Mouse (Mus musculus) forebrain, embryonic 11.5 days (tissue): ENCODE data around the gene Il5. TPM values are rescaled to one million over a fixed set of nuclear protein-coding genes. Genes with fewer than 3 reads are reported as not detected.
A peak's percentile ranks its signal among the peaks of the same experiment; 100 is the strongest.

ENCODE experiments used
- ATAC-seq: fragments of 200-750 bp; cut with Nextera tagmentation; replicated peaks from 2 replicates; pipeline ENCODE4 v1.8.0; 2017; ENCODE audit warnings: moderate TSS enrichment; ENCODE audit not compliant: low FRiP score
- DNase-seq: peaks from one replicate; pipeline ENCODE4 v3.0.0-alpha.2; 2017; ENCODE audit warnings: low spot score
- H3K27ac ChIP-seq: fragments of 300-500 bp; sonication (generic); 2 replicates; pipeline ENCODE4 v1.5.1; 2014; ENCODE audit warnings: low read depth, low read length
- H3K27me3 ChIP-seq: fragments of 300-500 bp; sonication (generic); 2 replicates; pipeline ENCODE4 v1.6.1; 2014; ENCODE audit warnings: mild to moderate bottlenecking, low read length, mixed read lengths; ENCODE audit not compliant: control insufficient read depth, insufficient read depth
- H3K36me3 ChIP-seq: fragments of 300-500 bp; sonication (generic); 2 replicates; pipeline ENCODE4 v1.6.1; 2014; ENCODE audit warnings: mild to moderate bottlenecking, low read length, moderate library complexity, mixed read lengths; ENCODE audit not compliant: control insufficient read depth, insufficient read depth
- H3K4me1 ChIP-seq: fragments of 300-500 bp; sonication (generic); replicated peaks from 2 replicates; pipeline ENCODE4 v1.6.1; 2014; ENCODE audit warnings: low read length, mixed read lengths; ENCODE audit not compliant: control insufficient read depth, insufficient read depth
- H3K4me2 ChIP-seq: fragments of 300-500 bp; sonication (generic); 2 replicates; pipeline ENCODE4 v1.6.1; 2014; ENCODE audit warnings: low read depth, mild to moderate bottlenecking, low read length, moderate library complexity, mixed read lengths; ENCODE audit not compliant: severe bottlenecking
- H3K4me3 ChIP-seq: fragments of 300-500 bp; sonication (generic); 2 replicates; pipeline ENCODE4 v1.5.1; 2014; ENCODE audit warnings: low read depth, low read length
- H3K9ac ChIP-seq: fragments of 300-500 bp; sonication (generic); 2 replicates; pipeline ENCODE4 v1.6.1; 2014; ENCODE audit warnings: low read length
- H3K9me3 ChIP-seq: fragments of 300-500 bp; sonication (generic); 2 replicates; pipeline ENCODE4 v1.6.1; 2016; ENCODE audit warnings: low read length, mixed read lengths; ENCODE audit not compliant: control insufficient read depth
- WGBS: fragments of 180-500 bp; shearing (Covaris S2); extraction: QIAGEN DNeasy Blood & Tissue Kit; methylation state at CpG from one replicate; pipeline ENCODE4 v1.1.7; 2014; 5-methylcytosine and 5-hydroxymethylcytosine counted together
- microRNA-seq: library from miRNA; unstranded; fragments of <30 nt; microRNA quantifications from one replicate; pipeline ENCODE4, GENCODE M21; 2016; ENCODE audit not compliant: insufficient number of aligned reads
- polyA plus RNA-seq: library from polyadenylated mRNA; unstranded; fragments of >200 nt; fragmentation: Nextera tagmentation; extraction: Ambion mirVana; gene quantifications from 2 replicates; pipeline ENCODE4 v1.2.1, GENCODE M21; 2014

Il5 gene
- polyA plus RNA-seq, 1 experiment from 2014 or later: not detected

DNA sequence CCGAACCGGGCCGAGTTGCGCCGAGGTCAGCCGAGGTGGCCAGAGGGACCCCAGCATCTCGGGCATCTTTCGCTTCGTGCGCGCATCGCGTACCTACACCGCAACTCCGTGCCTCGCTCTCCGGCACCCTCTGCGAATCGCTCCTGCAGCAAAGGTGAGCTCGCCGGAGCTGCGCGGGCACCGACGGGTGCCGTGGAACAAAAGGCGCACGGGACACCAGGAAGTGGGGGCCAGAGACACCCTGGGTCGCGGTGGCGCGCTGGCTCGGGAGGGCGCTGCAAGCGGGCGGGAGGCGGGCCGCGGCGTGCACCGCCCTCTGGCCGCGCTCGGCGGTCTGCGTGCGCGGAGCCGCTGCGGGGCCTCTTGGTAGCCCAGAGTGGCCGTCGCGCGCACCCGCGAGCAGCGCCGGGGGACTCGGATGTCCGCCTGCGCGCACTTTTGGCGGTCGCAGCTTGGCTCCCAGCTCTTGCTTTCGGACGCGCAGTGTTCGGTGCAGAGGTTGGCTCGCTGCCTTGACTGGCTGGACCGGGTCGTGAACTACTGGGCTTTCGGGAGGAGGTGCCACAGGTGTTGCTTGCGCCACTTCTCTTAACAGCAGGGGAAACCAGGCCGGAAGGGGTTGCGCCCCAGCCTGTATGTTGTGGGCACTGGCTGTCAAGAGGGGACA, 49.7 kb downstream of the Il5 start:
- ATAC-seq (peak; percentile 76), DNase-seq (peak; percentile 79)
- peak overlapping the region; percentile 64 for H3K9ac ChIP-seq
- no peaks in the 10 kb centered on the region for H3K9me3 ChIP-seq
- peak overlapping the region; percentile 94 for H3K4me2 ChIP-seq
- H3K27me3 ChIP-seq: peaks cover 5% of the 10 kb centered on the region; the same call in 1 of the 2 replicates
- H3K4me3 ChIP-seq: peak overlapping the region; percentile 65
- H3K4me1 ChIP-seq: peaks cover 3% of the 10 kb centered on the region; the same call in 1 of the 2 replicates
- WGBS: under 1% methylated on average over 75 of the region's 75 CpGs
- no peak overlapping the region for H3K27ac ChIP-seq
- no peaks in the 10 kb centered on the region for H3K36me3 ChIP-seq

- WGBS: 87% methylated on average over 11 of the region's 11 CpGs
- H3K4me3 ChIP-seq: peak overlapping the region; percentile 65; the same call in 1 of the 2 replicates
Observed at GRCm38 (mm10) chr11:53771001-53771744, 50.6 kb downstream of the Il5 start.

DNA sequence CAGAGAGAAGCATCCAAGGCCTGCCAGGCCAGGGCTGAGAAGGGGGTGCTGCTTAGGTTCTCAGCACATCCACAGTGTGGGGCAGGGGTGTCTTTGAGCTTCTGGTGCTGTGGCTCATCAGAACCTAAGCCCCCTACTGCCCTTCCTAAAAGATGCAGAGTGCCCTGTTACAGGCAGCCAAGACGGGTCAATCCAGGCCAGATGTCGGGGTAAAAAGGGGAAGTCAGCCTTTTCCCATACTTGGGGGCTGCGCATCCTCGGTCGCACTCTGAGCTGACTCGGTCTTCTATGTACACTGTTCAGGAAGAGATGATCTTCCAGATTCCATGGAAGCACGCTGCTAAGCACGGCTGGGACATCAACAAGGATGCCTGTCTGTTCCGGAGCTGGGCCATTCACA, 51.9 kb downstream of the Il5 start:
- no peak overlapping the region for H3K4me3 ChIP-seq
- 82% methylated on average over 9 of the region's 9 CpGs for WGBS

More at GRCm38 (mm10) chr11:53771001-53771744, 50.6 kb downstream of the Il5 start:
- Histone ChIP-seq H3K27me3 (peaks cover 5% of the 10 kb centered on the region; the same call in 1 of the 2 replicates), H3K9ac (no peak overlapping the region), H3K4me2 (peak overlapping the region; percentile 94; the same call in 1 of the 2 replicates), H3K27ac (no peak overlapping the region), H3K4me1 (peaks cover 3% of the 10 kb centered on the region; the same call in 1 of the 2 replicates), H3K36me3 (no peaks in the 10 kb centered on the region), H3K9me3 (no peaks in the 10 kb centered on the region)
- ATAC-seq (no peak), DNase-seq (no peak)

DNA sequence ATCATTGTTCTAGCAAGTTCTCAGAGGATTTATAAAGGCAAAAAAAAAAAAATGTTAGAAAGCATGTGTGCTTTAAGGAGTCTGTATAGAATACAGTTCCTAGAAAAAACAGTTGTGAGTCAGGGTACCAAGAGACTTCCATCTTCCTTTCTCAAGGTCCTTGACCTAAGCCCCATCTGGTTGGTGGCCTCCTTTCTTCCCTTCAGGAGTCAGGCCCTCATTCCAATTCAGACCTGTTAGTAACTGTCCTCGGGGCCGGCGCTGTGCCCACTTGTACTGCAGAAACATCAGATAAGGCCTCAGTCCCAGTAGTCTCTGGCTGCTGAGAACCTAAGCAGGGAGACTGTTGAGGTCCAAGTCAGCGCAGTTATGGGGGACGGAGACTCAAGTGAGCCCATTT, 52.5 kb downstream of the Il5 start, which contains the start of gene Gm17334:
Gm17334 (minus strand) TSS at position 101 of the 400 bp plus-strand sequence.
- Histone ChIP-seq H3K27ac (no peak within 1 kb of the TSS), H3K4me2 (no peak within 1 kb of the TSS), H3K4me3 (no peak within 1 kb of the TSS), H3K4me1 (peaks cover 3% of the 10 kb centered on the region; the same call in 1 of the 2 replicates), H3K36me3 (no peaks in the 10 kb centered on the region), H3K27me3 (peaks cover 5% of the 10 kb centered on the region; the same call in 1 of the 2 replicates), H3K9me3 (no peaks in the 10 kb centered on the region), H3K9ac (no peak within 1 kb of the TSS)
- 91% methylated on average over 5 of the region's 5 CpGs for WGBS
- DNase-seq (no peak), ATAC-seq (no peak)

More for the DNA sequence above, 51.9 kb downstream of the Il5 start:
- Histone ChIP-seq H3K36me3 (no peaks in the 10 kb centered on the region), H3K4me2 (no peak overlapping the region), H3K27me3 (peaks cover 5% of the 10 kb centered on the region; the same call in 1 of the 2 replicates), H3K4me1 (peaks cover 3% of the 10 kb centered on the region; the same call in 1 of the 2 replicates), H3K9me3 (no peaks in the 10 kb centered on the region), H3K9ac (no peak overlapping the region), H3K27ac (no peak overlapping the region)
- ATAC-seq: no peak
- no peak for DNase-seq

GRCm38 (mm10) chr11:53773641-53774360, 53.2 kb downstream of the Il5 start:
- Histone ChIP-seq H3K4me2 (no peak overlapping the region), H3K4me1 (peaks cover 3% of the 10 kb centered on the region; the same call in 1 of the 2 replicates), H3K9me3 (no peaks in the 10 kb centered on the region), H3K36me3 (no peaks in the 10 kb centered on the region), H3K27ac (no peak overlapping the region), H3K9ac (no peak overlapping the region), H3K4me3 (no peak overlapping the region), H3K27me3 (no peaks in the 10 kb centered on the region; the same call in 1 of the 2 replicates)
- DNase-seq (no peak), ATAC-seq (no peak)
- WGBS: 90% methylated on average over 16 of the region's 16 CpGs

Small RNA genes lying within 50 kb of the gene (microRNA-seq; reads per million reads assigned to microRNA genes)
- not detected for gene Mir7671

Other genes with a start within 250 kb of the Il5 start
- gene Gm9945, start 240.6 kb upstream of the Il5 start, polyA plus RNA-seq: not detected in 2 replicates
- gene Sowaha, start 240.5 kb upstream of the Il5 start, polyA plus RNA-seq: 0.76 and 0.77 TPM in 2 replicates
- gene Sept8, start 201.5 kb upstream of the Il5 start, polyA plus RNA-seq: 22.5 and 24.4 TPM in 2 replicates
- gene Kif3a, start 153.4 kb upstream of the Il5 start, polyA plus RNA-seq: 78.6 and 85.6 TPM in 2 replicates
- gene Il4, start 102.1 kb upstream of the Il5 start, polyA plus RNA-seq: 1.9 and 2.4 TPM in 2 replicates
- gene Il13, start 86.1 kb upstream of the Il5 start, polyA plus RNA-seq: not detected in 2 replicates
- gene Rad50, start 13.5 kb upstream of the Il5 start, polyA plus RNA-seq: 24.3 and 27.6 TPM in 2 replicates
- 4.0 and 4.3 TPM in 2 replicates for gene Irf1, start 49.2 kb downstream of the Il5 start, polyA plus RNA-seq
- gene Gm17334, start 52.4 kb downstream of the Il5 start, polyA plus RNA-seq: not detected in 2 replicates
- gene Gm12216, start 138.5 kb downstream of the Il5 start, polyA plus RNA-seq: not detected in 2 replicates
- gene Slc22a5, start 170.9 kb downstream of the Il5 start, polyA plus RNA-seq: 7.1 TPM in 2 replicates